Mouse (Mus musculus): ENCODE results near the gene Ube2j1.

GRCm38 (mm10) chr4:33002081-33002480 lies 29.1 kb upstream of the Ube2j1 start:
- no peak for TF ChIP-seq CTCF (IDR thresholded peaks at IDR 0.05; ENCODE audit: control insufficient read depth, insufficient read depth, insufficient read length)
- no peak for TF ChIP-seq MAX (IDR thresholded peaks at IDR 0.05)
- TF ChIP-seq USF1 (IDR thresholded peaks at IDR 0.05; ENCODE audit: low read depth), result no peak
